Mouse (Mus musculus): ENCODE measurements around the gene Atp2a2. TPM values are rescaled to one million over a fixed set of nuclear protein-coding genes. Genes with fewer than 3 reads are reported as not detected.
A peak's percentile ranks its signal among the peaks of the same experiment; 100 is the strongest.

The Atp2a2 gene
- total and polyA plus RNA-seq, 2 experiments from 2014 or later, result 785 to 2,277 TPM

GRCm38 (mm10) chr5:122514127-122514521 is 12.1 kb upstream of the Atp2a2 start:
- Histone ChIP-seq H3K27ac (ENCODE audit: low read depth) (peak overlapping the region; percentile 56; the same call in 1 of the 2 replicates), H3K9ac (replicated peaks; ENCODE audit: low read depth, low read length) (0 out of 2 replicates have a peak overlapping the region, but pooled peaks have one; percentile 19), H3K4me2 (ENCODE audit: low read depth, low read length) (peak overlapping the region; percentile 35; the same call in 1 of the 2 replicates), H3K4me3 (ENCODE audit: low read depth, low read length) (no peak overlapping the region), H3K4me1 (ENCODE audit: control insufficient read depth, insufficient read depth) (peaks cover 66% of the 10 kb centered on the region), H3K9me3 (replicated peaks; ENCODE audit: control insufficient read depth, low read length) (no peaks in the 10 kb centered on the region), H3K27me3 (ENCODE audit: control insufficient read depth, insufficient read depth, low read length) (no peaks in the 10 kb centered on the region), H3K36me3 (replicated peaks; ENCODE audit: control insufficient read depth, insufficient read depth, low read length) (no peaks in the 10 kb centered on the region)
- DNase-seq (ENCODE audit: low spot score), result no peak
- 39% methylated on average over 8 of the region's 8 CpGs for WGBS
- ATAC-seq (ENCODE audit: insufficient read depth, low read depth), result no peak
- TF ChIP-seq EP300 (IDR thresholded peaks at IDR 0.05; ENCODE audit: low read depth) (no peak), CTCF (IDR thresholded peaks at IDR 0.05; ENCODE audit: low read depth) (no peak)

DNA sequence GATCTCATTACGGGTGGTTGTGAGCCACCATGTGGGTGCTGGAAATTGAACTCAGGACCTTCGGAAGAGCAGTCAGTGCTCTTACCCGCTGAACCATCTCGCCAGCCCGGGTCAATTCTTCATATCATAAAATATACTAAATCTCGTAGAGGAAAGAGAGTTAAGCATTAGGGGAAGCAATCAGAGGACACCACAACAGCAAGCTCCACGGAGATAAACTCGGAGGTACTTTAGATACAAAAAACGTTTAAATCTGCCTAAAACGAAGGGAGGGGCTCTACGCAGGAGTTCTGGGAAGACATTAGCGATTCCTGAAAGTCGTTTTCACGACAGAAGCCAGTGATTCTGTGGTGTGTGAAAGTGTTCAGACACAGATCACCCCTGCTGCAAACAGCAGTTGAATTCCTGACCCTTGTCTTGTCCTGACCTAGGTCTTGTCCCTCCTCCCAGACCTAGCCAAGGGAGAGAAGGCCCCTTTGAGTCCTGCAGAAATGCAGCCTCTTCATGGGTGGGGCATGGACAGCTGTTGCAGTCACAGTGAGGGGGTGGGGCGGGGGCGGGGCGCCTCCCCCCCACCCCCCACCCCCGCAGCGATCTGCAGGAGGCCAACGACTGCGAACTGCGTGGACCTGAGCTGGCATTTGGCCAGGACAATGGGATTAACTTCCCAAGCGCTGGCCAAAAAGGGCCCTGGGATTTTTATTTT is 11.5 kb upstream of the Atp2a2 start:
- Histone ChIP-seq H3K36me3 (replicated peaks; ENCODE audit: control insufficient read depth, insufficient read depth, low read length) (no peaks in the 10 kb centered on the region), H3K27me3 (ENCODE audit: control insufficient read depth, insufficient read depth, low read length) (no peaks in the 10 kb centered on the region), H3K4me1 (ENCODE audit: control insufficient read depth, insufficient read depth) (peaks cover 63% of the 10 kb centered on the region), H3K4me2 (ENCODE audit: low read depth, low read length) (peak overlapping the region; percentile 35; the same call in 1 of the 2 replicates), H3K9ac (replicated peaks; ENCODE audit: low read depth, low read length) (no peak overlapping the region), H3K9me3 (replicated peaks; ENCODE audit: control insufficient read depth, low read length) (no peaks in the 10 kb centered on the region), H3K4me3 (ENCODE audit: low read depth, low read length) (no peak overlapping the region), H3K27ac (ENCODE audit: low read depth) (peak overlapping the region; percentile 56; the same call in 1 of the 2 replicates)
- WGBS, result 47% methylated on average over 23 of the region's 23 CpGs
- TF ChIP-seq EP300 (IDR thresholded peaks at IDR 0.05; ENCODE audit: low read depth), result no peak
- TF ChIP-seq CTCF (IDR thresholded peaks at IDR 0.05; ENCODE audit: low read depth), result no peak
- ATAC-seq (ENCODE audit: insufficient read depth, low read depth) (no peak), DNase-seq (ENCODE audit: low spot score) (no peak)

DNA sequence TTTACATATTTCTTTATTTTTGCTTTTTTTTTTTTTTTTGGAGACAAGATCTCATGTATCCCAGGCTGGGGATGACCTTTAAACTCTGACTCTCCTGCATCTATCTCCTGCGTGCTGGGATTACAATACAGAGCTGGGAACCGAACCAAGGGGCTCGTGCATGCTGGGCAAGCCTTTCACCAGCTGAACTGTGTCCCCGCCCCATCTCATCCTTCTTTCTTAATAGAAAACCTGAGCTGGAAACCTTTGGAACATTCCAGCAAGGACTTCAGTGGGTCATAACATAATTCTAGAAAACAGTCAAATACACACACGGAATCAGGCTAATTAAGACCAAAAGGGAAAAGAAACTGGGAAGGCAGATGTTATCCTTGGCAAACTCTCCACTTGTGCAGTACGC is 10.0 kb upstream of the Atp2a2 start:
- Histone ChIP-seq H3K27me3 (ENCODE audit: control insufficient read depth, insufficient read depth, low read length) (no peaks in the 10 kb centered on the region), H3K27ac (ENCODE audit: low read depth) (peak overlapping the region; percentile 96; the same call in 1 of the 2 replicates), H3K4me3 (ENCODE audit: low read depth, low read length) (no peak overlapping the region), H3K9me3 (replicated peaks; ENCODE audit: control insufficient read depth, low read length) (no peaks in the 10 kb centered on the region), H3K4me2 (ENCODE audit: low read depth, low read length) (no peak overlapping the region), H3K36me3 (replicated peaks; ENCODE audit: control insufficient read depth, insufficient read depth, low read length) (no peaks in the 10 kb centered on the region), H3K4me1 (ENCODE audit: control insufficient read depth, insufficient read depth) (peaks cover 47% of the 10 kb centered on the region), H3K9ac (replicated peaks; ENCODE audit: low read depth, low read length) (no peak overlapping the region; the same call in 1 of the 2 replicates)
- DNase-seq (ENCODE audit: low spot score), result no peak
- 66% methylated on average over 6 of the region's 6 CpGs for WGBS
- TF ChIP-seq CTCF (IDR thresholded peaks at IDR 0.05; ENCODE audit: low read depth), result no peak
- no peak for ATAC-seq (ENCODE audit: insufficient read depth, low read depth)

GRCm38 (mm10) chr5:122511405-122511804 is 9.4 kb upstream of the Atp2a2 start:
- no peak overlapping the region for H3K4me3 ChIP-seq (ENCODE audit: low read depth, low read length)
- H3K4me2 ChIP-seq (ENCODE audit: low read depth, low read length), result peak overlapping the region; percentile 8; the same call in 1 of the 2 replicates
- WGBS, result 14% methylated on average over 9 of the region's 9 CpGs
- TF ChIP-seq CTCF (IDR thresholded peaks at IDR 0.05; ENCODE audit: low read depth) (no peak), EP300 (IDR thresholded peaks at IDR 0.05; ENCODE audit: low read depth) (no peak)
- H3K9ac ChIP-seq (replicated peaks; ENCODE audit: low read depth, low read length), result peak overlapping the region; percentile 27
- H3K4me1 ChIP-seq (ENCODE audit: control insufficient read depth, insufficient read depth), result peaks cover 43% of the 10 kb centered on the region
- DNase-seq (ENCODE audit: low spot score) (no peak), ATAC-seq (ENCODE audit: insufficient read depth, low read depth) (no peak)
- no peaks in the 10 kb centered on the region for H3K9me3 ChIP-seq (replicated peaks; ENCODE audit: control insufficient read depth, low read length)
- no peaks in the 10 kb centered on the region for H3K36me3 ChIP-seq (replicated peaks; ENCODE audit: control insufficient read depth, insufficient read depth, low read length)
- H3K27me3 ChIP-seq (ENCODE audit: control insufficient read depth, insufficient read depth, low read length), result no peaks in the 10 kb centered on the region
- peak overlapping the region; percentile 96 for H3K27ac ChIP-seq (ENCODE audit: low read depth)

GRCm38 (mm10) chr5:122510651-122511157 is 8.7 kb upstream of the Atp2a2 start:
- H3K9ac ChIP-seq (replicated peaks; ENCODE audit: low read depth, low read length), result no peak overlapping the region; the same call in 1 of the 2 replicates
- WGBS, result 26% methylated on average over 17 of the region's 17 CpGs
- TF ChIP-seq CTCF (IDR thresholded peaks at IDR 0.05; ENCODE audit: low read depth) (no peak), EP300 (IDR thresholded peaks at IDR 0.05; ENCODE audit: low read depth) (peak; percentile 96)
- H3K4me3 ChIP-seq (ENCODE audit: low read depth, low read length), result no peak overlapping the region
- H3K9me3 ChIP-seq (replicated peaks; ENCODE audit: control insufficient read depth, low read length), result no peaks in the 10 kb centered on the region
- no peaks in the 10 kb centered on the region for H3K36me3 ChIP-seq (replicated peaks; ENCODE audit: control insufficient read depth, insufficient read depth, low read length)
- peak overlapping the region; percentile 18 for H3K4me2 ChIP-seq (ENCODE audit: low read depth, low read length)
- peak; percentile 78 for ATAC-seq (ENCODE audit: insufficient read depth, low read depth)
- DNase-seq (ENCODE audit: low spot score), result peak; percentile 89
- no peaks in the 10 kb centered on the region for H3K27me3 ChIP-seq (ENCODE audit: control insufficient read depth, insufficient read depth, low read length)
- peak overlapping the region; percentile 96 for H3K27ac ChIP-seq (ENCODE audit: low read depth)
- H3K4me1 ChIP-seq (ENCODE audit: control insufficient read depth, insufficient read depth), result peaks cover 40% of the 10 kb centered on the region

Data from heart, postnatal 0 days (tissue).